Mouse (Mus musculus) liver, embryonic 14.5 days (tissue): ENCODE data around the gene Btbd19. TPM values are rescaled to one million over a fixed set of nuclear protein-coding genes. Genes with fewer than 3 reads are reported as not detected.

Source experiments
- ATAC-seq: fragments of 200-750 bp; cut with Nextera tagmentation; 2 replicates; pipeline ENCODE4 v1.8.0; 2017; ENCODE audit warnings: moderate number of reproducible peaks, mild to moderate bottlenecking, moderate library complexity; ENCODE audit not compliant: insufficient read depth
- DNase-seq, 3 experiments: peaks; one replicate each; pipeline ENCODE4 v3.0.0-alpha.2; 2012 to 2013; ENCODE audit warnings: low read depth in 3 of 3, low spot score in 3 of 3
- H3K27ac ChIP-seq: fragments of 300-500 bp; sonication (generic); 2 replicates; pipeline ENCODE4 v1.5.1; 2014; ENCODE audit warnings: moderate library complexity, mild to moderate bottlenecking, control low read depth, inconsistent platforms
- H3K27me3 ChIP-seq: fragments of 300-500 bp; sonication (generic); 2 replicates; pipeline ENCODE4 v1.6.1; 2014; ENCODE audit warnings: mild to moderate bottlenecking, low read length, moderate library complexity; ENCODE audit not compliant: control insufficient read depth, insufficient read depth
- H3K36me3 ChIP-seq: fragments of 300-500 bp; sonication (generic); replicated peaks from 2 replicates; pipeline ENCODE4 v1.6.1; 2014; ENCODE audit warnings: low read depth; ENCODE audit not compliant: control insufficient read depth, insufficient read depth
- H3K4me1 ChIP-seq, 2 experiments: fragments of 200-500 bp in 1 of 2; fragments of 300-500 bp in 1 of 2; sonication (generic) in 1 of 2; replicated peaks; 2 replicates each; pipeline ENCODE4 v1.6.1; 2012 to 2014; ENCODE audit warnings: antibody characterized with exemption in 1 of 2, inconsistent platforms in 1 of 2, low read length in 1 of 2; ENCODE audit not compliant: control insufficient read depth in 2 of 2, insufficient read depth in 2 of 2
- H3K4me2 ChIP-seq: fragments of 300-500 bp; sonication (generic); 2 replicates; pipeline ENCODE4 v1.6.1; 2014; ENCODE audit warnings: low read depth, mild to moderate bottlenecking, control low read depth, moderate library complexity
- H3K4me3 ChIP-seq, 2 experiments: fragments of 200-500 bp in 1 of 2; fragments of 300-500 bp in 1 of 2; sonication (generic) in 1 of 2; 2 replicates each; pipeline ENCODE4 v1.5.1; 2012 to 2014; ENCODE audit warnings: low read depth in 2 of 2, low read length in 2 of 2, mild to moderate bottlenecking in 2 of 2, control low read depth in 1 of 2, inconsistent platforms in 1 of 2, moderate library complexity in 1 of 2; ENCODE audit not compliant: insufficient read depth in 1 of 2
- H3K9ac ChIP-seq: fragments of 300-500 bp; sonication (generic); replicated peaks from 2 replicates; pipeline ENCODE4 v1.6.1; 2014; ENCODE audit warnings: mild to moderate bottlenecking, control low read depth, moderate library complexity
- H3K9me3 ChIP-seq: fragments of 300-500 bp; sonication (generic); 2 replicates; pipeline ENCODE4 v1.6.1; 2016; ENCODE audit warnings: low read length, mixed read lengths; ENCODE audit not compliant: control insufficient read depth
- CTCF ChIP-seq: IDR thresholded peaks from 2 replicates; pipeline ENCODE4 v1.5.1; 2016; ENCODE audit warnings: antibody characterized with exemption, low read depth, control low read depth
- EP300 ChIP-seq: IDR thresholded peaks from 2 replicates; pipeline ENCODE4 v1.6.1; 2016; ENCODE audit warnings: antibody characterized with exemption, low read depth
- WGBS: fragments of 180-500 bp; shearing (Covaris S2); extraction: QIAGEN DNeasy Blood & Tissue Kit; methylation state at CpG from one replicate; pipeline ENCODE4 v1.1.7; 2014; ENCODE audit not compliant: insufficient replicate concordance; 5-methylcytosine and 5-hydroxymethylcytosine counted together
- polyA plus RNA-seq, 2 experiments: library from polyadenylated mRNA; depleted of rRNA in 1 of 2; stranded (reverse) in 1 of 2; unstranded in 1 of 2; fragments of >200 nt; fragmentation: Nextera tagmentation in 1 of 2; extraction: Ambion mirVana in 1 of 2; gene quantifications; 2 replicates each; pipeline versions ENCODE4 v1.2.1 to v1.2.3; 2012 to 2014

Gene Btbd19
- polyA plus RNA-seq, 2 experiments: 2.3 to 2.9 TPM

- DNase-seq: no peak
- Histone ChIP-seq H3K27me3 (no peaks in the 10 kb centered on the region), H3K9ac (no peak overlapping the region), H3K4me3 (no peak overlapping the region), H3K4me2 (no peak overlapping the region), H3K27ac (no peak overlapping the region), H3K4me1 (no peaks in the 10 kb centered on the region; a peak in 1 of 4 replicates), H3K36me3 (no peaks in the 10 kb centered on the region), H3K9me3 (no peaks in the 10 kb centered on the region)
- WGBS: 54% methylated on average over 7 of the region's 7 CpGs
- ATAC-seq: no peak
- TF ChIP-seq EP300 (no peak), CTCF (no peak)
Measured at GRCm38 (mm10) chr4:117143023-117143422, 17.5 kb upstream of the Btbd19 start.

GRCm38 (mm10) chr4:117140613-117141012 lies 15.1 kb upstream of the Btbd19 start:
- DNase-seq: no peak
- peak; percentile 16; the same call in 1 of the 2 replicates for TF ChIP-seq CTCF
- no peak for TF ChIP-seq EP300

GRCm38 (mm10) chr4:117139217-117139612 lies 13.7 kb upstream of the Btbd19 start:
- Histone ChIP-seq H3K27me3 (no peaks in the 10 kb centered on the region), H3K9ac (no peak overlapping the region), H3K4me1 (peaks cover 2 to 19% of the 10 kb centered on the region in 2 experiments), H3K36me3 (no peaks in the 10 kb centered on the region), H3K4me3 (no peak overlapping the region), H3K4me2 (no peak overlapping the region), H3K27ac (no peak overlapping the region; the same call in 1 of the 2 replicates), H3K9me3 (no peaks in the 10 kb centered on the region)
- WGBS: 3% methylated on average over 2 of the region's 2 CpGs
- DNase-seq: peak in 1 of 3 experiments; percentile 59
- TF ChIP-seq CTCF: peak; percentile 89
- no peak for TF ChIP-seq EP300
- no peak for ATAC-seq

More at GRCm38 (mm10) chr4:117140613-117141012, 15.1 kb upstream of the Btbd19 start:
- WGBS: 34% methylated on average over 4 of the region's 4 CpGs
- H3K36me3 ChIP-seq: no peaks in the 10 kb centered on the region
- H3K4me3 ChIP-seq: no peak overlapping the region
- no peak overlapping the region for H3K4me2 ChIP-seq
- H3K4me1 ChIP-seq: peaks cover 0 to 10% of the 10 kb centered on the region in 2 experiments; a peak in 3 of 4 replicates
- no peaks in the 10 kb centered on the region for H3K9me3 ChIP-seq
- no peak for ATAC-seq
- no peak overlapping the region for H3K27ac ChIP-seq
- H3K9ac ChIP-seq: no peak overlapping the region
- no peaks in the 10 kb centered on the region for H3K27me3 ChIP-seq

GRCm38 (mm10) chr4:117138295-117139216 lies 13.0 kb upstream of the Btbd19 start:
- no peak overlapping the region for H3K9ac ChIP-seq
- H3K27ac ChIP-seq: no peak overlapping the region; the same call in 1 of the 2 replicates
- 65% methylated on average over 17 of the region's 17 CpGs for WGBS
- DNase-seq (no peak), ATAC-seq (no peak)
- H3K36me3 ChIP-seq: no peaks in the 10 kb centered on the region
- H3K4me3 ChIP-seq: no peak overlapping the region
- H3K27me3 ChIP-seq: peaks cover under 1% of the 10 kb centered on the region; the same call in 1 of the 2 replicates
- TF ChIP-seq EP300: no peak
- no peak overlapping the region for H3K4me2 ChIP-seq
- H3K9me3 ChIP-seq: no peaks in the 10 kb centered on the region
- peaks cover 5 to 22% of the 10 kb centered on the region in 2 experiments for H3K4me1 ChIP-seq

GRCm38 (mm10) chr4:117136034-117136433 lies 10.5 kb upstream of the Btbd19 start:
- H3K36me3 ChIP-seq: no peaks in the 10 kb centered on the region
- DNase-seq (peak; percentile 57 to 61 (median 59)), ATAC-seq (peak; percentile 50)
- no peaks in the 10 kb centered on the region for H3K9me3 ChIP-seq
- H3K9ac ChIP-seq: peak overlapping the region; percentile 0
- 14% methylated on average over 8 of the region's 8 CpGs for WGBS
- 0 out of 4 replicates have a peak overlapping the region, but pooled peaks of 1 of the 2 experiments have one; percentile 0 for H3K4me3 ChIP-seq
- H3K27ac ChIP-seq: peak overlapping the region; percentile 56
- peaks cover 5 to 22% of the 10 kb centered on the region in 2 experiments for H3K4me1 ChIP-seq
- TF ChIP-seq EP300: peak; percentile 37; the same call in 1 of the 2 replicates
- no peak for TF ChIP-seq CTCF
- H3K4me2 ChIP-seq: peak overlapping the region; percentile 31
- H3K27me3 ChIP-seq: peaks cover 13% of the 10 kb centered on the region
